Mouse (Mus musculus) limb, embryonic 12.5 days (tissue): ENCODE measurements around the gene Ttll5. TPM values are rescaled to one million over a fixed set of nuclear protein-coding genes. Genes with fewer than 3 reads are reported as not detected.
A peak's percentile ranks its signal among the peaks of the same experiment; 100 is the strongest.

Experiments used
- ATAC-seq: fragments of 200-750 bp; cut with Nextera tagmentation; 2 replicates; pipeline ENCODE4 v1.8.0; 2017; ENCODE audit warnings: low read depth, moderate TSS enrichment; ENCODE audit not compliant: insufficient number of reproducible peaks, insufficient read depth, low FRiP score, low TSS enrichment
- H3K27ac ChIP-seq: fragments of 300-500 bp; sonication (generic); 2 replicates; pipeline ENCODE4 v1.5.1; 2016; ENCODE audit warnings: mild to moderate bottlenecking, moderate library complexity
- H3K27me3 ChIP-seq: fragments of 300-500 bp; sonication (generic); 2 replicates; pipeline ENCODE4 v1.6.1; 2016; ENCODE audit warnings: mild to moderate bottlenecking, moderate library complexity
- H3K36me3 ChIP-seq: fragments of 300-500 bp; sonication (generic); 2 replicates; pipeline ENCODE4 v1.6.1; 2016; ENCODE audit warnings: mild to moderate bottlenecking, moderate library complexity
- H3K4me1 ChIP-seq: fragments of 300-500 bp; sonication (generic); replicated peaks from 2 replicates; pipeline ENCODE4 v1.6.1; 2016
- H3K4me2 ChIP-seq: fragments of 300-500 bp; sonication (generic); 2 replicates; pipeline ENCODE4 v1.6.1; 2016; ENCODE audit warnings: mild to moderate bottlenecking, moderate library complexity
- H3K4me3 ChIP-seq: fragments of 300-500 bp; sonication (generic); replicated peaks from 2 replicates; pipeline ENCODE4 v1.5.1; 2016; ENCODE audit warnings: mild to moderate bottlenecking
- H3K9ac ChIP-seq: fragments of 300-500 bp; sonication (generic); replicated peaks from 2 replicates; pipeline ENCODE4 v1.6.1; 2016; ENCODE audit warnings: mild to moderate bottlenecking, moderate library complexity
- H3K9me3 ChIP-seq: fragments of 300-500 bp; sonication (generic); 2 replicates; pipeline ENCODE4 v1.6.1; 2016; ENCODE audit warnings: mild to moderate bottlenecking, moderate library complexity
- WGBS: fragments of 180-500 bp; shearing (Covaris S2); methylation state at CpG from one replicate; pipeline ENCODE4 v1.1.7; 2016; 5-methylcytosine and 5-hydroxymethylcytosine counted together
- polyA plus RNA-seq: library from polyadenylated mRNA; unstranded; fragments of >200 nt; fragmentation: Nextera tagmentation; extraction: Ambion mirVana; gene quantifications from 2 replicates; pipeline ENCODE4 v1.2.1, GENCODE M21; 2016

The Ttll5 gene
- polyA plus RNA-seq, 1 experiment from 2014 or later: 14.7 TPM

- Histone ChIP-seq H3K4me1 (no peaks in the 10 kb centered on the region), H3K9ac (no peak overlapping the region), H3K27me3 (no peaks in the 10 kb centered on the region), H3K4me3 (no peak overlapping the region), H3K9me3 (no peaks in the 10 kb centered on the region), H3K4me2 (no peak overlapping the region), H3K36me3 (peaks cover 51% of the 10 kb centered on the region), H3K27ac (no peak overlapping the region)
- ATAC-seq: no peak
Observed at GRCm38 (mm10) chr12:85810959-85811358, 13.5 kb upstream of the Ttll5 start.

GRCm38 (mm10) chr12:85811676-85812075 lies 12.8 kb upstream of the Ttll5 start:
- WGBS: 95% methylated on average over 4 of the region's 4 CpGs

GRCm38 (mm10) chr12:85813599-85813998 lies 10.9 kb upstream of the Ttll5 start:
- Histone ChIP-seq H3K4me1 (no peaks in the 10 kb centered on the region), H3K4me2 (no peak overlapping the region), H3K27ac (no peak overlapping the region), H3K4me3 (no peak overlapping the region), H3K9ac (no peak overlapping the region), H3K27me3 (no peaks in the 10 kb centered on the region), H3K36me3 (peaks cover 72% of the 10 kb centered on the region), H3K9me3 (no peaks in the 10 kb centered on the region)
- ATAC-seq: no peak
- WGBS: 83% methylated on average over 2 of the region's 2 CpGs

More at GRCm38 (mm10) chr12:85811676-85812075, 12.8 kb upstream of the Ttll5 start:
- Histone ChIP-seq H3K27me3 (no peaks in the 10 kb centered on the region), H3K27ac (no peak overlapping the region), H3K4me2 (no peak overlapping the region), H3K9ac (no peak overlapping the region), H3K4me1 (no peaks in the 10 kb centered on the region), H3K4me3 (no peak overlapping the region), H3K9me3 (no peaks in the 10 kb centered on the region), H3K36me3 (peaks cover 58% of the 10 kb centered on the region)
- ATAC-seq: no peak

- Histone ChIP-seq H3K4me3 (no peak overlapping the region), H3K9ac (no peak overlapping the region), H3K4me2 (no peak overlapping the region), H3K36me3 (peaks cover 38% of the 10 kb centered on the region), H3K27me3 (no peaks in the 10 kb centered on the region), H3K4me1 (peaks cover 11% of the 10 kb centered on the region), H3K9me3 (no peaks in the 10 kb centered on the region), H3K27ac (no peak overlapping the region)
- WGBS: 73% methylated on average over 9 of the region's 9 CpGs
- no peak for ATAC-seq
Observed at GRCm38 (mm10) chr12:85822051-85822450, 2.4 kb upstream of the Ttll5 start.

GRCm38 (mm10) chr12:85825361-85825760 lies 902 bp downstream of the Ttll5 start:
- ATAC-seq: no peak
- Histone ChIP-seq H3K4me1 (peaks cover 11% of the 10 kb centered on the region), H3K36me3 (peaks cover 25% of the 10 kb centered on the region), H3K27ac (peak overlapping the region; percentile 97), H3K9ac (peak overlapping the region; percentile 73), H3K4me2 (peak overlapping the region; percentile 85), H3K9me3 (no peaks in the 10 kb centered on the region), H3K4me3 (peak overlapping the region; percentile 79), H3K27me3 (no peaks in the 10 kb centered on the region)
- 15% methylated on average over 8 of the region's 8 CpGs for WGBS

GRCm38 (mm10) chr12:85825822-85826221 lies 1.4 kb downstream of the Ttll5 start:
- no peak overlapping the region for H3K4me3 ChIP-seq
- H3K36me3 ChIP-seq: peaks cover 28% of the 10 kb centered on the region
- H3K27me3 ChIP-seq: no peaks in the 10 kb centered on the region
- 64% methylated on average over 2 of the region's 2 CpGs for WGBS
- H3K4me2 ChIP-seq: peak overlapping the region; percentile 85
- no peak for ATAC-seq
- no peak overlapping the region for H3K27ac ChIP-seq
- peaks cover 11% of the 10 kb centered on the region for H3K4me1 ChIP-seq
- H3K9ac ChIP-seq: no peak overlapping the region
- H3K9me3 ChIP-seq: no peaks in the 10 kb centered on the region

GRCm38 (mm10) chr12:85828856-85829255 lies 4.4 kb downstream of the Ttll5 start:
- Histone ChIP-seq H3K4me1 (peaks cover 3% of the 10 kb centered on the region), H3K4me2 (no peak overlapping the region), H3K27me3 (no peaks in the 10 kb centered on the region), H3K36me3 (peaks cover 44% of the 10 kb centered on the region), H3K9me3 (no peaks in the 10 kb centered on the region), H3K27ac (no peak overlapping the region), H3K4me3 (no peak overlapping the region), H3K9ac (no peak overlapping the region)
- ATAC-seq: no peak
- WGBS: 91% methylated on average over 3 of the region's 3 CpGs

- no peak overlapping the region for H3K4me3 ChIP-seq
- no peaks in the 10 kb centered on the region for H3K9me3 ChIP-seq
- H3K27ac ChIP-seq: no peak overlapping the region
- H3K4me1 ChIP-seq: 0 out of 2 replicates have a peak, but pooled peaks cover 2% of the 10 kb centered on the region
- no peaks in the 10 kb centered on the region for H3K27me3 ChIP-seq
- no peak overlapping the region for H3K9ac ChIP-seq
- no peak for ATAC-seq
- WGBS: 91% methylated on average over 3 of the region's 3 CpGs
- no peak overlapping the region for H3K4me2 ChIP-seq
- H3K36me3 ChIP-seq: peaks cover 44% of the 10 kb centered on the region
Observed at GRCm38 (mm10) chr12:85829866-85830265, 5.4 kb downstream of the Ttll5 start.

GRCm38 (mm10) chr12:85830691-85831090 lies 6.2 kb downstream of the Ttll5 start:
- no peak overlapping the region for H3K4me3 ChIP-seq
- no peak overlapping the region for H3K4me2 ChIP-seq
- ATAC-seq: no peak
- H3K9me3 ChIP-seq: no peaks in the 10 kb centered on the region
- WGBS: 85% methylated on average over 3 of the region's 3 CpGs
- peaks cover 44% of the 10 kb centered on the region for H3K36me3 ChIP-seq
- no peaks in the 10 kb centered on the region for H3K27me3 ChIP-seq
- no peak overlapping the region for H3K9ac ChIP-seq
- no peaks in the 10 kb centered on the region for H3K4me1 ChIP-seq
- no peak overlapping the region for H3K27ac ChIP-seq

- WGBS: 75% methylated on average over 2 of the region's 2 CpGs
- no peaks in the 10 kb centered on the region for H3K4me1 ChIP-seq
- H3K9ac ChIP-seq: no peak overlapping the region
- H3K4me3 ChIP-seq: no peak overlapping the region
- no peak for ATAC-seq
- H3K27me3 ChIP-seq: no peaks in the 10 kb centered on the region
- H3K4me2 ChIP-seq: no peak overlapping the region
- H3K27ac ChIP-seq: no peak overlapping the region
- H3K36me3 ChIP-seq: peaks cover 33% of the 10 kb centered on the region
- no peaks in the 10 kb centered on the region for H3K9me3 ChIP-seq
Observed at GRCm38 (mm10) chr12:85834543-85834942, 10.1 kb downstream of the Ttll5 start.

GRCm38 (mm10) chr12:85837765-85838164 lies 13.3 kb downstream of the Ttll5 start:
- Histone ChIP-seq H3K27ac (no peak overlapping the region), H3K9me3 (no peaks in the 10 kb centered on the region), H3K4me3 (no peak overlapping the region), H3K4me2 (no peak overlapping the region), H3K4me1 (no peaks in the 10 kb centered on the region), H3K36me3 (peaks cover 20% of the 10 kb centered on the region; the same call in 1 of the 2 replicates), H3K9ac (no peak overlapping the region), H3K27me3 (no peaks in the 10 kb centered on the region)
- WGBS: 82% methylated on average over 2 of the region's 2 CpGs
- ATAC-seq: no peak

- Histone ChIP-seq H3K4me2 (no peak overlapping the region), H3K4me1 (no peaks in the 10 kb centered on the region), H3K4me3 (no peak overlapping the region), H3K9ac (no peak overlapping the region), H3K9me3 (no peaks in the 10 kb centered on the region), H3K27ac (no peak overlapping the region), H3K36me3 (peaks cover 20% of the 10 kb centered on the region), H3K27me3 (no peaks in the 10 kb centered on the region)
- no peak for ATAC-seq
- 90% methylated on average over 12 of the region's 12 CpGs for WGBS
Observed at GRCm38 (mm10) chr12:85839371-85840000, 15.0 kb downstream of the Ttll5 start.
